Mouse (Mus musculus) adrenal gland, adult 2 months (tissue): ENCODE measurements around the gene Ostm1. TPM values are rescaled to one million over a fixed set of nuclear protein-coding genes. Genes with fewer than 3 reads are reported as not detected.
A peak's percentile ranks its signal among the peaks of the same experiment; 100 is the strongest.

Source experiments
- DNase-seq: peaks from one replicate; pipeline ENCODE4 v3.0.0; 2021
- polyA plus RNA-seq: library from polyadenylated mRNA; depleted of rRNA; stranded (reverse); fragments of >200 nt; gene quantifications from 2 replicates; pipeline ENCODE4 v1.2.3, GENCODE M21; 2012
- total RNA-seq, 2 experiments: library from RNA; stranded (reverse); gene quantifications; 2 replicates each; pipeline ENCODE4 v1.2.3; 2021

Gene Ostm1
- total and polyA plus RNA-seq, 3 experiments: 22.9 to 34.0 (median 29.7) TPM

DNA sequence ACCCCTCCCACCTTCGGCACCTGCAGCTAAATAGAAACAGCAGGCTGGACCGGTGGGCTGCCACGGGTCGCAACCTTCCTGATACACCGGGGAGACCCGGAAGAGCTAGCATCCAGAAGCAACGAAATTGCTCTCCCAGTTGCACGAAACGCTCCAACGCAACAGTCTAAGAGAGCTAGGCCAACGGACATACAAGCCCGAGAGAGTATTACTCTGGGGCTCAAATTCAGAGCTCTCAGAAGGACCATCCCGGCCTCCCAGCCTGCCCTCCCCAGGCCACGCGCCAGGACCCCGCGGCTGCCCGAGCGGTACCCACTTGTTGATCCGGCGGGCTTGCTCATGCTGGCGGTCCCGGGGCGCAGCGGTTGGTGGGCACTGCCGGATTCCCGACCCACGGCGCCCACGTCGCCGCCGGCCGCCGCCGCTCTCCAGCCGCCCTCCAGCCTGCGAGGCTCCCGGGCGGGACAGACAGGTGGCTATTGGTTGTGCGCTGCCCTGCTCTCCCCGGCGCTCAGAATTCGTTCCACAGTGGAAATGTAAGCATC lies 984 bp upstream of the Ostm1 start:
- DNase-seq: no peak

DNA sequence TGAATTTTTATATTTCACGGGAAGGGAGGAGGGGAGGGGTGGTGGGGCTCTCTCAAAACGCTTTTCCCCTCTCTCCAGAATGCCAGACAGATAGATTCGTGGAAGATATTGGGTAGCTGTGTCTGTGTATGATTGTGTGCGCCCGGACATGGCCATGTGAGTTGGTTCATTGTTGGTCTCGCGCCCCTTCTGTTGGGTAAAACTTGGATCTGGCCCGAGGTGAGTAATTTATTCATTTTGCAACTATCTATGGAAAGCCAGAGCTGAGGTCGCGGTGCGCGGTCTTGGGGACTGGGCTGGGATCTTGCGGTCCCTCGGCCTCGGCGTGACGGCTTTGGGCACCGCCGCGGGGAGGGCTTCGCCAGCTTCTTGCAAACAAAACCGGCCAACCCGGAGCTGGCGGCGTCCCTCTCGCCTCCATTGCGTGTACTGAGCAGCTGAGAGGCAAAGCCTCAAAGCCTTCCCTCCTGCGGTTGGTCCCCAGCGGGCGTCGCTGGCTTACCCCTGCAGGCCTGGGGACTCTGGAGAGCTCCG lies 347 bp downstream of the Ostm1 start:
- no peak for DNase-seq

DNA sequence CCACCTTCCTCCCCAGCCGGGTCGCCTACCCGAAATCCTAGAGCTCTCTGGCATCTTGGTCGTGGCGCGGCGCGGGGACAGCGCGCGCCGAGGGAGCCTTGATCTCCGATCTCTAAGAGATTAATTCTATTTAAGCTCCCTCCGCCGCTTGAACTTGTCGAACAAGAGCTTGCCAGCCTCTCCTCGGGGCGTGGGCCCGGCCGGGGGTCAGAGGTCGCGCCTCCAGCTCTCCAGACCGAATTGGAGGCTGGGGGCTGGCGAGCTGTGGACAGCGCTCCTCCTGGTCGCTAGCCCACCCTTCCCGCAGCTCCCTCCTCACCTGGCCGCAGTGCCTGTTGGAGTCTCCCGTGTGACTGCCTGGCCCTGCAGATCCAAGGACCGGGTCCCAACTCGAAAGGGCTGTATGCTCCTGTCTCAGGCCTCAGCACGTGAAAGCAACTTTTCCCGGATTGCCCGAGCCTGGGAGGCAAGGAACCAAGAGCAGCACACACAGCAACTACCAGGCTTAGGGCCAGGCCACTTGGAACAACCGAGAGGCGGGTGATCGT lies 888 bp downstream of the Ostm1 start:
- DNase-seq: no peak

DNA sequence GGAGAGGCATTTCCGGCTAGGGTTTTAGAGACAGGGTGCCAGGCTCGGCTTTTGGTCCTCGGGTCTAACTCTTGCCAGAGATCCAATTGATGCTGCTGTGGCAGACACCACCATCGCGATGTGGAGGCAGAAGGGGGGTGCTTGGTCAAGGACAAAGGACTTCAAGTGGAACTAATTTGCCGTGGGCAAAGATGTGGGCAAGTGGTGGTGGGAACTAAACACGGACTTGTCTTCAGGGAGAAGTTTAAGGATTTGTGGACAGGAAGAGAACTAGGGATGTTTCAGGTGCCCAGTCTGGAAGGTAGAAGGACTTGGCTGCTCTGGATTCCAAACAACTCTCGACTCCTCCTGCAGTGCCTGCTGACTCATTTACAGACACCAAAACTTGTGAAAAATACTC lies 1.5 kb downstream of the Ostm1 start:
- no peak for DNase-seq

DNA sequence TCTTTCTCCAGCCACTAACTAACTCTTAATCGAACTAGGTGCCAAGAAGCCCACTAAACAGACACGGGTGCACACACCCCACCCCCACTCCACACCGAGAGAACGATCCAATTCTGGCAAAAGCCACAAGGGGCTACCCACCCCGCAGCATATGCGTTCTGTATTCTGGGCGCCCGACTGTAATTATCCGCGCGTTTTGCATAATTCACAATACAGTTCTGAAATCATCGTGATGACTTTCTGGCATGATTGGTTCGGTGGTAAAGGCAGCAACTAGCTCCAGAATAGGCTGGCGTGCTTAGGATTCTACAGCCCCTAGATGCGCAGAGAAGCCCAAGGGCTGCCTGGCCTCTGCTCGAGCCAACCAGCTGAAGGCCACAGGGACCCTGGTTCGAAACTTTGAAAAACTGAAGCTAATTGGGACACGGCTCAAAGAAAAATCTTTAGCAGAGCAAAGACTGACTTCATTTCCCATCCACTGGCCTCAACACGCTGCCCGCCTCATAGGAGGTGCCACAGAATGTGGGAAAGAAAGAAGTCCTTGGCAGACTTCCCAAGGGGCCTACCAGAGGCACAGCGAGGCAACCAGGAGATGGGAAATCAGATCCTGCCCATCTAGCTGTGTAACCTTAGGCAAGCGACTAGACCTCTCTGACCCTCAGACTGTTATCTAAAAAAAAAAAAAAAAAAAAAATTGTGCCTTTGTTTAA lies 2.1 kb downstream of the Ostm1 start:
- DNase-seq: no peak

DNA sequence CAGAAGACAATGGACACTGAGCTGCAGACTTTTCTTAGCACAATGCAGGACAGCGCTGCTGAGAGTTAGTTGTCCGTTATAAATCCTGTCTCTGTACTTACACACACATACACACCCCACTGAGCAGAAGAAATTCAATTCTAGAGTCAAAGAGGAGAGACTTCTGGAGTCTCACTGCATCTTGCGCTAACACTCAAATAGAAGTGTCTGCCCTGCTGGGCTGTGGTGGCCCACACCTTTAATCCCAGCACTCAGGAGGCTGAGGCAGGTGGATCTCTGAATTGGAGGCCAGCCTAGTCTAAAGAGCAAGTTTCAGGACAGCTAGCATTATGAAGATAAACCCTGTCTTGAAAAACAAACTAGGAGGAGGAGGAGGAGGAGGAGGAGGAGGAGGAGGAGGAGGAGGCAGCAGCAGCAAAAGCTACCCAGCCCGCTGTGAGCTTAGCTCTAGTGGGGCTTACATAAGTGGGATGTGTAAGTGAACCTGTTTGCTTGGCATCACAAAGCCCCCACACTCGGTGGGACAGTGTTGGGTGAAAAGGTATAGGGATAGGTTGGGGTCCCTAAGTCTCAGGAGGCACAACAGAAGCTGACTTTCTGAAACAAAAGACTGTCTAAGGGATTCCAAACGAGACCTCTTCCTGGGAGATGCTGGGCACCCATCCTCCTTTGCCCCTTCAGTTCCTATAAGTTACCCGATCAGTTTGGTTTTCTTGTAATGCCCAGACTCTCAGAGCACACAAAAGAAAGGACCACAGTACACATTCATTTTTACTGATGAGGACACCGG lies 4.5 kb downstream of the Ostm1 start:
- no peak for DNase-seq

DNA sequence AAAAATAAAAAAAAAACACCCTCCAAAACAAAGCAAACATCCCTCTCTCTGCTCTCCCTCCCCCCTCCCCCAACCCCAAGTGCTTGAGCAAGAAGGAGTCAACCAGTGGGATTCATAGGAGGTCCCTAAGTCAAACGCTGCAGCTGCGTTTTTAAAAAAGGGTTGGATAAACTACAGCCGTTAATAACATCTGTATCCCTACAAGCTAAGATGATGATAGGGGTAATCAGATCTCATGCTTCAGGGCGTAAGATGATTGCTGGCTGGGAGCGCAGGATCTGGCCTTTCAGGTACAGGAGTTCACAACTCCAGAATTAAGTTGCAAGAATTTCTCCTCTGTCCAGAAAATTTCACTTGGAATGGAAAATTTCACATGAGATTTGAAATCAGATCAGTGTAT lies 5.9 kb downstream of the Ostm1 start:
- no peak for DNase-seq

DNA sequence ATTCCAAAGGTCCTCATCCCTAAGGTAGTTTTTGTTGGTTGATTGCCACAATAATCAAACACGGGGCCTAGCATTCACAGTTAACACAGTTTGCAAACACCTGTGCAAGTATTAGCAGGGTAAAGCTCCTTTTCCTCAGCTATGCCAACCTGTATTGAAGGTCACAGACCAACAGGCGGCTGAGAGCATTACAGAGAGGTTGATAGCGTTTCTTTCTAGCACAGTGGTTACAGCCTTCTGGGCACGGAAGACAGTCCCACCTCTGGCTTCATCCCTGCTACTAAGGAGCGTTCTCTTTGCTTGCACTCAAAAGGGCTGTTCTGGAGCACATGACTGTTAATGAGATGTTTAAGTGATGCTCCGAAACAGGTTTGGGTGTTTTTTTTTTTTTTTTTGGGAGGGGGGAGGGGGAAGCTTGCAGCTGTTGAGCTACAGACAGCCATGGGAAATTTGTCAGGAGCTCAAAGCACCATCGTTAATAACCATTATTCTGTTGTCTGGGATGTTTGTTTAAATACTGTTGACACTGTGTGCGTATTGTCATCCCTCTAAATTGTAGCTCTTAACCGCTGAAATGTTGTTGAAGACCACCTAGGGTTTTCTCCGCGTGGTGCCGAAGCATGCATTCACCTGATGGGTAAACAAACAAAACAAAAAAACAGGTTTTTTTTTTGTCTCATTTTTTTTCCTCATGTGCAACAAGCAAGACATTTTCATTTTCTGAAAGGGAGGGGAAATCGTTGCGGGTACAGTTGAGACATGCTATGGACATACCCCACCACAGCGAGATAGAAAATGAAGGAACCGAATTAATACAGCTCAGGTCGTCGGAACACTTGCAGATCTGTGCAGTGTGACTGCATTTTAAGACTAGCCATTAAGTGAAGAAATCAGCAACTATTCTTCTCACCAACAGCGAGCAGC lies 6.9 kb downstream of the Ostm1 start:
- DNase-seq: no peak

DNA sequence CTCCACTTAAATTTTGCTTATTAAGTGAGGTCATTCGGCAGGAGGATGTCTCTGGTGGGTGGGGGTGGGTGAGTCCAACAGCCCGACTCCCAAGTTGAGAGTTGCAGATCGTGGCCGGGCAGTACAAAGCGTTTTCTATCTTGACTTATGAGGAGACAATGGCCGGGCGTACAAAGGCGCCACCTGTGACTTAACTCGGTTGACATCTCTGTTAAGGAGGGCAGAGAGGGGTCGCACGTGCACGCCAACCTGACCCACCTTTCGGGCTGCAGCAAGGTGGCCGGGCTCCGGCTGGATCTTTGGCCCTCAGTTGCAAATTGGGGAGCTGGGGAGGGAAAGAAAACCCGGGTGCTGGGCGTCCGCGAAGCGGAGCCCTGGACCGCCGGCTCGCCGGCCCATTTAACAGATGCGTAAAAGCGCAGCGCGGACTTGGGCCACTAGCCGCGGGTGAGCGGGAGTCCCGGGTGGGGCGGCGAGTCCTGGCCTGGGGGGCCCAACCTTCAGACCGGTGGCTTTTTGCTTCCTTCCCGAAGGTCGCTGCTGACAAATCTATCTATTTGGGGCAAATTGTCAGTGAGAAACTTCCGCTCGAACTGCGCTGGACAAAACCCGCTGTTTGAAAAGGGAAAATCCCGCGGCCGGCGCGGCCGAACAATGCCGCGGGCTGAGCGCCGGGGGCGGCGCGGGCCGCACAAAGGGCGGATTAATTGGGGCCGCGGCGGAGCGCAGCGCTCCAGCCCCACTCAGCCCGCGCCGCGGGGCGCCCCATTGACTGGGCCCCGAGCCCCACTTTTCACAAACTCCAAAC lies 7.8 kb downstream of the Ostm1 start:
- DNase-seq: no peak

DNA sequence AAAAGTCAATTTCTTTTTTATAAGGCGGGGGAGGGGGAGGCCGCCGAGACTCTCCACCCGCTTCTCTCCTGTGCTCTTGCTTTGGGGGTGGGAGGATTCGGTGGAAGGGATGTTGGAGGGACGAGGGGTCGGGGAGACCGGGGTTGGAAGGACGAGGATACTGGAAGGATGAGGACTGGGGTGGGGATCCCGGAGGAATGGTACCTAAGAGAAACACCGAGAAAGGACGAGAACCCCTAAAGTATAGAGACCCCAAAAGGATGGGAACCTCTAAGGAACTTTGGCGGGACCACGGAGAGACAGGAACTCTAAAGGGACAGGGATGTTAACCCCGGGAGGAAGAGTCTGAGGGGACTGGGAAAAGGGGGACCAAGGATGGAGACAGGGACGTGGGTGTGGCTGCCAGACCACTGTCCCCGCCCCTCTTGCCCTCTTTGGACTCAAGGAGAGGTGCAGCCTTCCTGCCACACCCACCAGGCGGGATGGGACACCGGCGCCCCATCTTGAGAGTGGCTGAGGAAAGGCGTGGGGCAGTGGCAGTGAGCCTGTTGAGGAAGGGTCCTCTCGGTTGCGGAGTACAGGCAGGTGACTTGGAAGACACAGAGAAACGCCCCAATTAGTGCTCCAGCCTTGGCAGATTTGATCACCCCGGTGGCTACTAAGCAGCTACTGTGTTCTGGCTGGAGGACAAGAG lies 8.5 kb downstream of the Ostm1 start:
- no peak for DNase-seq

DNA sequence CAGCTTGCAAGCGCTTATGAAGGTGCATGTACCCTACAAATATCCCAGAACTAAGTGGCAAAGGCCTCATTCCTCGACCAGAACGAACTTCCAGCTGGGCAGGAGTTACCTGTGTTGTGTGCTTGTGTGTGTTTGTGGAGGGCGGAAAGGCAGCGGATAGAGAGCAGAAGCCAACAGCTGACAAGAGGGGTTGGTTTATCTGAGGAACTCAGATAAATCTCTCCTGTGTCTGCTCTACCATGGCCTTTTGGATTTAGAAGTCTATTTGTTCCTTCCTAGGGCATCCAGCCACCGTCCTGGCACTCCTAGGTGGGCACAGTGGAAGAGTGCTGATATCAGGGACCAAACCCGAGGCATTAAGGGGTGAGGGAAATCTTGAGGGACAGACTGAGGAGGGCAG lies 9.6 kb downstream of the Ostm1 start:
- no peak for DNase-seq

DNA sequence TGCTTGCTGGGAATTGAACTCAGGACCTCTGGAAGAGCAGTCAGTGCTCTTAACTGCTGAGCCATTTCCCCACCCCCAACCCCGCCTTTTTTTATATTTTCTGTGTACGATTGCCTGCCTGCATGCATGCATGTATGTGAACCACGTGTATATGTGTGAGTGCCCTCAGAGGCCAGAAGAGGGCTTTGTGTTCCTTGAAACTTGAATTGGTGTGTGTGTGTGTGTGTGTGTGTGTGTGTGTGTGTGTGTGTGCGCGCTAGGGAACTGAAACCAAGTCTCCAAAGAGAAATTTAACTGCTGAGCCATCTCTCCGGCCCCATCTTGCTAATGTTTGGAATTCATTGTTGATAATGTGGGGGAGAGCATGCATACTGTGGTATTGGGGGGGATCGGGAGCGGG lies 15.0 kb downstream of the Ostm1 start:
- DNase-seq: no peak

DNA sequence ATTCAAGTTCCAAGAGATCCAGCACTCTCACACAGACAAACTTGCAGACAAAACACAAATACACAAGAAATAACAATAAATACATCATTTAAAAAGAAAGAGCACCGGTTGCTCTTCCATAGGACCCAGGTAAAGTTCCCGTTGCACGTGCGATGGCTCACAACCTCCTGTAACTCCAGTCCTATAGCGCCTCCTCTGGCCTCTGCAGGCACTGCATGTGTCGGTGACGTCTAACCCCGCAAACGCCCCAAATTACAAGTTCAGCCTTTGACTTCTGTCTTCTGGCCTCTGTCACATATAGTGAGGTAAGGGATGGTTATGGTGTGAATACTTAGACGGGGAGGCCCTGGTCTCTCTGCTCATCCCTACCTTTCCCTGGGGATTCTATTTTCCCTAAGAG lies 17.9 kb downstream of the Ostm1 start:
- no peak for DNase-seq

DNA sequence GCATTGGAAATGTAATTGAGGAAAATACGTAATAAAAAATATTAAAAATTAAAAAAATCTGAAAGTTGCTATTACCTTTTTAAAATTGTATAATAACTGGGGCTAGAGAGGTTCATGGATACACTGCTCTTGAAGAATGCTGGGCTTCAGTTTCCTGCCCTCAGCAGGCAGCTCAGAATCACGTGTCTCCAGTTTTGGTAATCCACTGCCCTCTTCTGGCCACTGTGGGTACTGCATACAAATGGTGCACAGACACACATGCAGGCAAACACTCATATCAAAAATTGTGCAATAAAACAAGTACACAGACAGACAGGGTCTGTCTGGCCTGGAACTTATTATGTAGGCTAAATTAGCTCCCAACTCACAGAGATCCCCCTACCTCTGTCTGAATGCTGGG lies 21.3 kb downstream of the Ostm1 start:
- DNase-seq: no peak

DNA sequence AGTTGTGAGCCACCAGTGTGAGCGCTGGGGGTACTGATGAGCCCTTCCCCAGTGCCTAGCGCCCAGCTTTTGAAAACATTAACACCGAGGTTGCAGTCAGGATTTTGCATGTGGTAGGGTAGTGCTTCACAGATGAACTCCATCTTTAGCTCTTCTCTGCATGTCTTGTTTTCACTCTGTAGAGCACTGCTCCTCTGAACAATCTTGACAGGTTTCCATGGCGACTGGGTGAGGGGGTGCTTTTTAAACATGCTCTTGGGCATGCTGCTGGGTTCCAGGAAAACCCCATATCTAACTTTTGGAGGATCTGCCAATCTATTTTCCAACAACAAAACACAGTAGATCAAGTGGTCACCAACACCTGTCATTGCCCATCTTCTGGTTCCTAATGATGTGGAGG lies 23.1 kb downstream of the Ostm1 start:
- DNase-seq: no peak

DNA sequence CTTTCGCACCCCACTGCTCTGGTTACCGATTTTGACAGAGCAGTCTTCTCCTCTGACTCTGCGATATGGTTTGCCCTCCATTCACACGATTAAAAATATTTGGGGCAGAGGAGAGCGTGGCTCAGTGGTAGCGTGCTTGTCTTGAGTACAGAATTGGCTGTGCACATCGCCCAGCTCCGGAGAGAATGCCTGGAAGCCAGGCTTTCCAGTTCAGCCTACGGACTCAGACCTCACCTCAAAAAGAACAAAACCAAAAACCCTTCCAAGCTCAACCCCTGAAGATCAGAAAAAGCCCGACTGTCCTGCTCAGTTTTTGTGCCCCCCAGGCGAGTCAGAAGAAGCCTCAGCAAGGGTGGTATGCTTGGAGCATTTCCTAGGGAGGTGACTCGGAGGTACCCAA lies 29.5 kb downstream of the Ostm1 start:
- no peak for DNase-seq

DNA sequence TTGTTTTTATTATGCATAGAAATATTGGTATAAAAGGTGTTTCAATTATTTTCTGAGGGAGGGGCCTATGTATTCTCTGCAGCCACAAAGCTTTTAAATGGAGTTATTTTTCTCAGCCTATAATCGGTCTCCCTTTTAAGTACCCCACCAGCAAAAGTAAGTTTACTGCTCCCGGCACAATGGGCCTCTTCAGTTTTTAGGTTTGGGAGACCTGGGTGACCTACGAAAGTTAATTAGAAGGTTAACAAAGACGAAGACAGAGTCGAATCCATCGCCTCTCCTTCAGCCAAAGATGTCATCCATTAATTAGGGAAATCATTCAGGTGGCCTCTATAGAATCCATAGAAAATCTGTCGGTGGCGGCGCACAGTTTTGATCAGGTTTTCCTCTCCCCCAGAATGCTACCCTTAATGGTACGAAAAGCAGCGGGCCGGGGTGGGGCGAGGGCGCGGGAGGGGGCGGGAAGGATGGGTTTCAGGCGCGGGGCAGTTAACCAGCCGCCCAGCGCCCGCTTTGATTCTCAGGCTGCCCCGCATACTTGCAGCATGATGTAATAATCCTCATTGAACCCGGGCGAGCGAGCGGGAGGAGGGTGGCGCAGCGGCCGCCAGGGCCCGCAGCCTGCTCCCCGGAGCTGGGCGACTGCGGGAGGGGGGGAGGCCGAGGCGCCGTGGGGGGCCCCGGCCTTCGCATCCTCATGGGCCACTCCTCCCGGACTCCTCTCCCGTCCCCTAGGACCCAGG lies 30.2 kb downstream of the Ostm1 start:
- peak; percentile 55 for DNase-seq

DNA sequence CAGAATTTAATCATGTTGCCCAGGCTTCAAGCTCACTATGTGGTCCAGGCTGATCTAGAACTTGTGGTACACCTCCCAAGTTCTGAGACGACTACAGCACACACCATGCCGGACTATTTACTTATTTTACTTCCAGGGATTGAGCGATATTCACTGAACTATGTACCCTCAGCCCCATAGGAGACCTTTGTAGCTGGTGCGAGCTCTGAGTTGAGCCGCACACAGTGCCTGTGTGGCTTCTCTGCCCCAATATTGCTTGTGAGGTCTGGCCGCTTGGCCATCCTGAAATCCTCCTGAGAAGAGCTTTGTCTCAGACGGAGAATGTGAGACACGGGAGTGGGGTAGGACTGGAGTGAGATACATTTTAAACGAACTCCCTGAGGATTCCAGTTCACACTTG lies 31.1 kb downstream of the Ostm1 start:
- DNase-seq: no peak

DNA sequence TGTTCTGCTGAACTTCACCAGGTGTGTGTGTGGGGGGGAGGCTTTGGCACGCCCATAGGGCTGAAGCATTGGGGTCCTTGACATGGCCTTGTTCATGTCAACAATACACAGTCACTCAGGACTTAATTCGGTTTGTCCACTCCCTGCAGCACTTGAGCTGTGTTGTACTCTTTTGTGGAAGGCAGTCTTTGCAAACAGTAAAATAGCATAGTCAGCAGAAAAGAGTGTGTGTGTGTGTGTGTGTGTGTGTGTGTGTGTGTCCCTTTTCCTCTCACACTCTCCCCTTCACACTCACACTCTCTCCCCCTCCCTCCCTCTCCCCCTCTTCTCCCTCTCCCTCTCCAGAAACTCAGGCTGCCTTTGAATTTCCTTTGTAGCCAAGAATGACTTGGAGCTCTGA lies 34.7 kb downstream of the Ostm1 start:
- no peak for DNase-seq

DNA sequence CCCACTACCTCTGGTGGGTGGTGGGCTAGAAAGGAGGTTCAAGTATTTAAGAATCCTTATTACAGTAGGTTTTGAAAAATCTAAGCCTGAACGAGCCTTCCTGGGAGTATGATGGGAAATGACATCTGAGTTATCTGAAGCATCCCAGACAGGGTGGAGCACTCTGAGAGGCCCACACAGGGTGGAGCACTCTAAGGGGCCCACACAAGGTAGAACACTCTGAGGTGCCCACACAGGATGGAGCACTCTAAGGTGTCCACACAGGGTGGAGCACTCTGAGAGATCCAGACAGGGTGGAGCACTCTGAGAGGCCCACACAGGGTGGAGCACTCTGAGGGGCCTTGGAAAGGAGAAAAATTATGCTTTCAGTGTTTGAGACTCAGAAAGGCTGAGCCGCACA lies 42.3 kb downstream of the Ostm1 start:
- no peak for DNase-seq
